Comparison of ENCODE assay signal across 1 mouse cellular context in genomic region chr2:165493587-165494210, GRCm38 (mm10).
TF ChIP-seq lines count a peak whose summit lies in the region.

No protein-coding gene starts in this region.

TF ChIP-seq in ES-E14, 5 proteins besides CTCF, POLR2A, EP300 and RAD21:
- TF ChIP-seq ZC3H11A (IDR thresholded peaks at IDR 0.05; ENCODE audit: borderline replicate concordance, low read depth, low read length) = no peak
- no peak for TF ChIP-seq MAFK (IDR thresholded peaks at IDR 0.05; ENCODE audit: insufficient read depth, low read depth, low read length)
- no peak for TF ChIP-seq HCFC1 (IDR thresholded peaks at IDR 0.05; ENCODE audit: borderline replicate concordance, insufficient read depth, low read length)
- no peak for TF ChIP-seq CHD2 (IDR thresholded peaks at IDR 0.05; ENCODE audit: low read depth, low read length)
- no peak for TF ChIP-seq ZNF384 (IDR thresholded peaks at IDR 0.05; ENCODE audit: low read depth, low read length)
TF ChIP-seq in ES-E14: peak in this region for 0.
